Comparison of ENCODE assay signal across 7 mouse cellular contexts in the genomic region with DNA sequence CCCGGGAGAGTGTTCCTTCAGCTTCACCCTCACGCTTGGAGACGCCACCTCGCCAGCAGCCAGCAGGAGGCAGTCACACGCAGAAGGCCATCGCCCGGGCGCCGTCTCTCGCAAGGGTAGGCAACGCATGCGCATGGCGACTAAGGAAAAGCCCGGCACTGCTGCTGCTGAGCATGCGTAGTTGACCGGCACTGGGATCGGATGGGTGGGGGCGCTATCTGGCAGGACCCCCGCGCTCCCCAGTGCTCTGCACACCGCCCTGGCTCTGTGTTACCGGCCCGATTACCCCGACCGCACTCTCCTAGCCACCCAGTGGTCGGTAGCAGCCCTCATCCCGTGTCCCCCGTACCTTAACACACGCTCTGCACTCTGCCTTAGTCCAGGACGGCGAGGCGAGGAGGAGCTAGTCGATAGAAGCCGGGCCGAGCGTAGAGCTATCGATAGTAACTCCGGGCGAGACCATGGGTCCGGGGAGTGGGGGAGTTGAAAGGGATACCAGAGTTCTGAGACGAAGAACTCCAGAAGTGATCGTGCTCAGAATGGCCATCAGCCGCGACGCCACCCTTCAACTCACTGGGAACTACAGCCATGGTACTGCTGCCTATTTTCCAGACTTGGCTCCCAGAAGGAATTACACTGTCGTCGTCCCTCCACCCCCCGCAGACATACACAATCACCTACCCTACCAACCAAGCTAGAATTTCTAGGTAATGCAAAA. TPM values are rescaled to one million over a fixed set of nuclear protein-coding genes. Genes with fewer than 3 reads are reported as not detected.
DNase-seq lines count a peak whose midpoint lies in the region; ATAC-seq lines count a peak whose summit lies in the region.

Mlst8 (minus strand) TSS at position 416 of the 718 bp plus-strand sequence.

- WGBS in intestine, embryonic 16.5 days = under 1% methylated on average over 48 of the region's 48 CpGs
- under 1% methylated on average over 48 of the region's 48 CpGs for whole genome bisulfite sequencing in midbrain, embryonic 11.5 days

- peaks cover 22% of the 10 kb centered on the region for H3K4me1 ChIP-seq in intestine, embryonic 16.5 days (ENCODE audit: control insufficient read depth, insufficient read depth, low read length)
- H3K4me1 ChIP-seq in midbrain, embryonic 11.5 days (ENCODE audit: control insufficient read depth, insufficient read depth, low read length) = peaks cover 8% of the 10 kb centered on the region

- peak within 1 kb of the TSS; percentile 77 for H3K4me2 ChIP-seq in intestine, embryonic 16.5 days (ENCODE audit: low read depth, low read length)
- peak within 1 kb of the TSS; percentile 53 for H3K4me2 ChIP-seq in midbrain, embryonic 11.5 days

- H3K4me3 ChIP-seq in intestine, embryonic 16.5 days (ENCODE audit: low read length) = peak within 1 kb of the TSS; percentile 88
- H3K4me3 ChIP-seq in midbrain, embryonic 11.5 days (ENCODE audit: low read depth, low read length) = peak within 1 kb of the TSS; percentile 75

- peaks cover 26% of the 10 kb centered on the region for H3K36me3 ChIP-seq in intestine, embryonic 16.5 days (ENCODE audit: control insufficient read depth, insufficient read depth, low read length)
- H3K36me3 ChIP-seq in midbrain, embryonic 11.5 days (ENCODE audit: control insufficient read depth, insufficient read depth, low read length) = peaks cover 7% of the 10 kb centered on the region

- no peaks in the 10 kb centered on the region for H3K9me3 ChIP-seq in intestine, embryonic 16.5 days (ENCODE audit: control insufficient read depth, low read length)
- H3K9me3 ChIP-seq in midbrain, embryonic 11.5 days (ENCODE audit: control insufficient read depth, low read length) = no peaks in the 10 kb centered on the region

- peak; percentile 93 for ATAC-seq in intestine, embryonic 16.5 days
- peak; percentile 93 for ATAC-seq in midbrain, embryonic 11.5 days (ENCODE audit: low FRiP score)

- peak; percentile 97 for DNase-seq in adrenal gland, adult 2 months
- peak; percentile 94 for DNase-seq in embryo, embryonic 11.5 days (ENCODE audit: low read depth, low spot score)
- DNase-seq in gastrocnemius, postnatal 4 days (ENCODE audit: low spot score in 2 of 2) = peak; percentile 97 to 98
- DNase-seq in left cerebral cortex, postnatal 36 days (ENCODE audit: low spot score in 2 of 2) = peak; percentile 98
- peak; percentile 99 for DNase-seq in midbrain, embryonic 11.5 days (ENCODE audit: low spot score, missing footprints)
- DNase-seq in skeletal muscle tissue, adult 2 months (ENCODE audit: low read depth, low spot score) = peak; percentile 95

- no peaks in the 10 kb centered on the region for H3K27me3 ChIP-seq in intestine, embryonic 16.5 days (replicated peaks; ENCODE audit: control insufficient read depth, insufficient read depth, low read length)
- no peaks in the 10 kb centered on the region for H3K27me3 ChIP-seq in midbrain, embryonic 11.5 days (ENCODE audit: control insufficient read depth, insufficient read depth, low read length)

- peak within 1 kb of the TSS; percentile 94 for H3K27ac ChIP-seq in intestine, embryonic 16.5 days (ENCODE audit: low read length)
- peak within 1 kb of the TSS; percentile 94 for H3K27ac ChIP-seq in midbrain, embryonic 11.5 days (ENCODE audit: low read depth, low read length)

- intact Hi-C loops in left cerebral cortex, postnatal 36 days (cut with DNase I) = loop anchor here (5.0 kb wide), 1 partner anchor 33 kb away; no protein-coding TSS in a partner anchor

- peak within 1 kb of the TSS; percentile 94 for H3K9ac ChIP-seq in intestine, embryonic 16.5 days (ENCODE audit: low read depth, low read length)
- H3K9ac ChIP-seq in midbrain, embryonic 11.5 days (ENCODE audit: low read length) = peak within 1 kb of the TSS; percentile 89

RNA-seq across cellular contexts. Expression of gene Mlst8, which starts in this region (rescaled TPM):
- total RNA-seq in adrenal gland, adult 2 months (2021) = 10 to 100 TPM; 25.6 to 26.0 TPM
- 44.5 and 61.7 TPM in 2 replicates for polyA plus RNA-seq in adrenal gland, adult 2 months (2012; rRNA removed)
- total RNA-seq in gastrocnemius, postnatal 4 days (2021) = 10 to 100 TPM; 12.4 to 16.8 TPM
- polyA plus RNA-seq in intestine, embryonic 16.5 days (2015; fragmentation: Nextera tagmentation; extraction: Ambion mirVana) = 25.1 and 26.0 TPM in 2 replicates
- 10 to 100 TPM; 35.1 to 35.8 TPM for total RNA-seq in left cerebral cortex, postnatal 36 days (2021)
- 28.9 and 30.3 TPM in 2 replicates for polyA plus RNA-seq in midbrain, embryonic 11.5 days (2014; fragmentation: Nextera tagmentation; extraction: Ambion mirVana)

Comparison
In these comparisons a context has a peak if more than half of its experiments do, and no peak if none do; other contexts are left out.
1. Peak in every context shown above with its lines: DNase-seq, ATAC-seq, H3K4me3 ChIP-seq and H3K27ac ChIP-seq.